Mouse (Mus musculus) G1E (cell line): ENCODE data around the gene Itgb8.

Experiments
- CTCF ChIP-seq: IDR thresholded peaks from 2 replicates; pipeline ENCODE4 v1.5.1; 2012; ENCODE audit warnings: low read depth, low read length, inconsistent platforms, mixed read lengths
- GATA1 ChIP-seq: IDR thresholded peaks from 2 replicates; pipeline ENCODE4 v1.6.1; 2012; ENCODE audit warnings: borderline replicate concordance, low read length, inconsistent platforms, mixed read lengths
- POLR2AphosphoS5 ChIP-seq: IDR thresholded peaks from 2 replicates; pipeline ENCODE4 v1.6.1; 2012; ENCODE audit warnings: low read depth, low read length, inconsistent platforms; ENCODE audit not compliant: insufficient replicate concordance
- TAL1 ChIP-seq: conservative IDR thresholded peaks from 2 replicates; pipeline ENCODE4 v1.6.1; 2012; ENCODE audit warnings: low read depth, low read length, inconsistent platforms, mixed read lengths

DNA sequence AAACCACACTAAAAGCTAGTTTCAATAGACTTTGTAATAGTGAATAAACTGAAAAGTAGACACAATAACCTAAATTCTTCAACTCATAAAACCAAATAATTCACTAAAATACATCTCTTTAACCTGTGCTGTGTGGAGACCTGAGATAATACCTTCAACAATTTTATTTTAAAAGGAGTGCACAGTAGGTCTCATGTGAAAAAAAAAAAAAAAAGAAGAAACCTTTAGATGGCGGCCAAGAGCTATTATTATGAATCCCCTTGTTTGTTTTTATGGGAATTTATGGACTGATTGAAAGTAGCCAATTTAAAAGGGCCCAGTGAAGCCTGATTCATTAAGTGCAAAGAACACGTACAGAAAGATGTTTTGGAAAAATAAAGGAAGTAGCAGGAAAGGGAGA is 31.4 kb upstream of the Itgb8 start:
- TF ChIP-seq CTCF (no peak), TAL1 (no peak), GATA1 (no peak), POLR2AphosphoS5 (no peak)
